Mouse (Mus musculus): ENCODE measurements at regions not wholly inside any gene's neighbourhood (a gene's known extent, or its start where the extent isn't known, plus 50 kb on each side); places are given as distances from the start of the nearest gene placed in this dataset.

DNA sequence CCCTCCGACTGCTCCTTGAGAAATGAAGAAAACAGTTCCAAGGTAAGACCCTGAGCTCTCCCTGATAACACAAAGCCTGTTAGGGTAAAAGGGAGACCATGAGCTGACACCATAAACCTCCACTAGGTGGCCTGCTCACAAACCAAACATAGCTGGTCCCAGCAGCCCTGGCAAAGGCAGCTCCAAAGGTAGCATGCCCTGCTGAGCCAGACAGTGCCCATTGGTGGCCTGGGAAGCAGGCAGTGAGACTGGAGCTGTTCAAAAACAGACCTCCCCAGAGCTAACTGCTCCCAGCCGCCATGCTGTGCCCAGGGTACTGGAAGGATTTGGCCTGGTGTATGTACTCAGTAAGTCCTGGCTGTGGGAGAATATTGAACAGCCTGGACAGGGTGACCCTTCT, 117.1 kb upstream of the Srsf6 start:
- no peaks in the 10 kb centered on the region for H3K36me3 ChIP-seq (ENCODE audit: control insufficient read depth, insufficient read depth, low read length)
- H3K27ac ChIP-seq (ENCODE audit: low read depth, low read length): no peak overlapping the region
- H3K27me3 ChIP-seq (ENCODE audit: control insufficient read depth, insufficient read depth, low read length): no peaks in the 10 kb centered on the region
- no peaks in the 10 kb centered on the region for H3K4me1 ChIP-seq (ENCODE audit: control insufficient read depth, insufficient read depth, low read length)
- H3K4me3 ChIP-seq (ENCODE audit: low read depth, low read length): no peak overlapping the region
- no peak for ATAC-seq (ENCODE audit: low read depth)
- no peaks in the 10 kb centered on the region for H3K9me3 ChIP-seq (ENCODE audit: control insufficient read depth, low read length)
- WGBS: 47% methylated on average over 2 of the region's 2 CpGs
- no peak overlapping the region for H3K4me2 ChIP-seq (ENCODE audit: low read depth, low read length)
- H3K9ac ChIP-seq (replicated peaks; ENCODE audit: low read depth, low read length): no peak overlapping the region

DNA sequence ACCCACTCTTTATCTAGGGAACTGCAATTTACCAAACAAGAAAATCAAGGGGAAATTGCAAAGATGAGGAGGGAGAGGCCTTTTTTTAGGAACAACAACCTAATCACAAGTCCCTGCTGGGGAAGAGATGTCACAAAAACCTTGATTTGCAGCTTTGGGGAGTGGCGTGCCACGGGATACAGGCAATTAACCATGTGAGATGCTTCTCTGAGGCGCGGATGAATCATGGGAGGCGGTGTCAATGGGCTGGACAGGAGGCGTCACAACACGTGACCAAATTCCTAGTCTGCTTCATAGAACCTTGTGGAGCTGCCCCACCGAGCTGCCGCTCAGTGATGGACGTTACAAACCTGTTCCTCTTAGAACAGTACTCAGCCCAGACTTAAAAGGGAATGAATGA, 123.6 kb upstream of the Srsf6 start:
- H3K9me3 ChIP-seq (ENCODE audit: control insufficient read depth, low read length): no peaks in the 10 kb centered on the region
- H3K4me1 ChIP-seq (ENCODE audit: control insufficient read depth, insufficient read depth, low read length): no peaks in the 10 kb centered on the region
- H3K36me3 ChIP-seq (ENCODE audit: control insufficient read depth, insufficient read depth, low read length): no peaks in the 10 kb centered on the region
- H3K4me3 ChIP-seq (ENCODE audit: low read depth, low read length): no peak overlapping the region
- no peak overlapping the region for H3K9ac ChIP-seq (replicated peaks; ENCODE audit: low read depth, low read length)
- 73% methylated on average over 10 of the region's 10 CpGs for WGBS
- H3K4me2 ChIP-seq (ENCODE audit: low read depth, low read length): no peak overlapping the region
- no peaks in the 10 kb centered on the region for H3K27me3 ChIP-seq (ENCODE audit: control insufficient read depth, insufficient read depth, low read length)
- no peak overlapping the region for H3K27ac ChIP-seq (ENCODE audit: low read depth, low read length)
- no peak for ATAC-seq (ENCODE audit: low read depth)

DNA sequence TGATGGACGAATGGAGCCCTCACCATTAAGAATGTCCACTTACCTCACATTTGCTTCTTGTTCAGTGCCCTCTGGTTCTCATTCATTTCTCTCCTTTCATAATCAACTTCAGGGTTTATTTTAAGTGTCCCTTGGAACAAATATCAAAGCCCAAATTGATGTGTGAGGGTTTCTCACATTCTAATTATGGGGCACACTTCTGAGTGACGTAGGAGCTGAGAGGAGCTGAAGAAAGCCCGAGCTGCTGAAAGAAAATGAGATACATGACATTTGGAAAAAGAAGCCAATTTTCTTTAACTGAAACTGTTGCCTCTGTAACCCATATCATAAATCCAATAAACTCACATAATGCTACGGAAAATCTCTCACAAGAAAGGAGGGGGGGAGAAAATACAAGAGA, 134.8 kb upstream of the Srsf6 start:
- no peaks in the 10 kb centered on the region for H3K4me1 ChIP-seq (ENCODE audit: control insufficient read depth, insufficient read depth, low read length)
- WGBS: 69% methylated on average over 4 of the region's 4 CpGs
- no peak overlapping the region for H3K4me3 ChIP-seq (ENCODE audit: low read depth, low read length)

DNA sequence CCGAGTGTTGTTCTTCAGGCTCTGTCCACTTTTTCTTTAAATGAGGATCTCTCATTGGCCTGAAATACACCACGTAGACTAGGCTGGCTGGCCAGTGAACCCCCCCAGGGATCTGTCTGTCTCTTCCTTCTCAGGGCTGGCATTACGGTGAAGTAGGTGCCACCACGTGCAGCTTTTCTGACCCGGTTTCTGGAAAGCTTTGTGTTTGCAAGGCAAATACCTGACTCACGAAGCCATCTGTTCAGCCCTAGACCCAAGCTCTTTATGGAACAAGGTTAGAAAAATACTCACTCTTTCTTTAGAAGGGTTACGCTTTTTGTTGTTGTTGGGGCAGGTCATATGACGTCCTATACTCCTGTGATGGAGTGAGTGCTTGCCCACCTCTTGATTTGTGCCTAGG, 133.3 kb upstream of the Ptprt start:
- ATAC-seq (ENCODE audit: low read depth): no peak
- no peaks in the 10 kb centered on the region for H3K27me3 ChIP-seq (ENCODE audit: control insufficient read depth, insufficient read depth, low read length)
- no peaks in the 10 kb centered on the region for H3K4me1 ChIP-seq (ENCODE audit: control insufficient read depth, insufficient read depth, low read length)
- H3K36me3 ChIP-seq (ENCODE audit: control insufficient read depth, insufficient read depth, low read length): no peaks in the 10 kb centered on the region
- no peak overlapping the region for H3K4me3 ChIP-seq (ENCODE audit: low read depth, low read length)
- no peak overlapping the region for H3K9ac ChIP-seq (replicated peaks; ENCODE audit: low read depth, low read length)
- no peak overlapping the region for H3K27ac ChIP-seq (ENCODE audit: low read depth, low read length)
- H3K4me2 ChIP-seq (ENCODE audit: low read depth, low read length): no peak overlapping the region
- H3K9me3 ChIP-seq (ENCODE audit: control insufficient read depth, low read length): no peaks in the 10 kb centered on the region
- 92% methylated on average over 8 of the region's 8 CpGs for WGBS

More for the DNA sequence above, 134.8 kb upstream of the Srsf6 start:
- no peak overlapping the region for H3K4me2 ChIP-seq (ENCODE audit: low read depth, low read length)
- no peaks in the 10 kb centered on the region for H3K27me3 ChIP-seq (ENCODE audit: control insufficient read depth, insufficient read depth, low read length)
- H3K36me3 ChIP-seq (ENCODE audit: control insufficient read depth, insufficient read depth, low read length): no peaks in the 10 kb centered on the region
- no peak overlapping the region for H3K9ac ChIP-seq (replicated peaks; ENCODE audit: low read depth, low read length)
- H3K9me3 ChIP-seq (ENCODE audit: control insufficient read depth, low read length): no peaks in the 10 kb centered on the region
- no peak for ATAC-seq (ENCODE audit: low read depth)
- H3K27ac ChIP-seq (ENCODE audit: low read depth, low read length): no peak overlapping the region

DNA sequence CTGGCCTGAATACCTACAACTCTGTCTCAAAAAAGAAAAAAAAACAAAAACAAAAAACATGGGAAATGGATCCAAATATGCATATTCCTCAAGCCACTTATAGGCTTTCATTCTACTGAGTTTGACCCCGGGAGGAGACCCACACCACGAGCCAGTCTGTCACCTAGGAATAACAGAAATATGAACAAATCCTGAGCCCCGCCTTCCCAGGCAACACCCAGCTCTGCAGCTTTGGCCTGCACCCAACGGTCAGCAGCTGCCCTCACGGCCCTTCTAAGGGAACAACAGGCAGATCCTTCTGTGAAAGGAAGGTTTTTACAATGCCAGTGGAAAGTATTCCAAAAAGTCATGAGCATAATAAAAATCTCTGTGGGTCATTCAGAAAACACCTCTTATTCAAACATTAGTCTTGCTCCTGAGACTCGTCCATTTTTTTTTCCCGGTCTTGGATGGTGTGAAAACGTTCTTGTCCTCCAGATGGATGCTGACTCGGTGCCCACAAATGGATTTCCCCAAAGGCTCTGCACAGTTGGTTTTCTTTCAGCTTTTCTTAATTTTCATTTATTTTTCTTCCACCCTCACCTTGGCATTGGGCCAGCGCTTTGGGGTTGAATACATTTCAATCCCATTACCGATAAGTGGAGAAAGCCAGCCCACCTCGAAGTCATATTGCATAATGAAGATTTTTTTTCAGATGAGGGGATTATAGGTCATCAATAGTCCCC, 130.6 kb upstream of the Ptprt start:
- no peak overlapping the region for H3K27ac ChIP-seq (ENCODE audit: low read depth, low read length)
- no peak for ATAC-seq (ENCODE audit: low read depth)
- H3K9me3 ChIP-seq (ENCODE audit: control insufficient read depth, low read length): no peaks in the 10 kb centered on the region

DNA sequence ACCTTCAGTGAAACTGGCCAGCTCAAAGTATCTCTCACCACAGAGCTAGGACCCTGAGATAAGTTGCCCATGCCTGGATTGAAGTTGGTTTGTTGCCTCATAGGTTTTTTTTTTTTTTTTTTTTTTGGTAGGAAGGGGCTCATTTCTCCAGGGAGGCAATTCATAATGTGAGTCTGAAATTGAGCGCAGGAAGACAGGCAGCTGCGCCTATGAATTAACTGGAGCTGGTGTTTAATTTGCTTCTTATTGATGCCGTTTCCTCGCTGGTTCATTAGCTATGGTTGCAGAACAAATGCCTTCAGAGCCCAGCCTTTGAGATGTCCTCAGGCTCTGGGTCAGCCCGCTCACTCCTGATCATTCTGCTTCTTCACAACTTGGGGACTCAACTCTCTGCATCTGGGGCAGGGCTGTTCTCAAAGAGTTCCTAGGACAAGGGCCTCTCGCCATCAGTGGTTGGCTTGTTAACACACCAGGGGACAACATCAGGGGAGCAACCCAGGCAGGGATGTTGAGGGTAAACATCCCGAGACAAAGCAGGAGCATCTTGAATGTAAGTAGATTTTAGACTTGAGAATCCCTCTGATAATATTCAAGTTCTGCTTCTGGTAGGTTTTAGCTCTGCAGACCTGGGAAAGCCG, 123.3 kb upstream of the Ptprt start:
- no peak overlapping the region for H3K27ac ChIP-seq (ENCODE audit: low read depth, low read length)
- H3K9me3 ChIP-seq (ENCODE audit: control insufficient read depth, low read length): no peaks in the 10 kb centered on the region
- no peak overlapping the region for H3K4me3 ChIP-seq (ENCODE audit: low read depth, low read length)
- no peak overlapping the region for H3K4me2 ChIP-seq (ENCODE audit: low read depth, low read length)
- no peak for ATAC-seq (ENCODE audit: low read depth)
- no peak overlapping the region for H3K9ac ChIP-seq (replicated peaks; ENCODE audit: low read depth, low read length)
- H3K27me3 ChIP-seq (ENCODE audit: control insufficient read depth, insufficient read depth, low read length): no peaks in the 10 kb centered on the region
- H3K36me3 ChIP-seq (ENCODE audit: control insufficient read depth, insufficient read depth, low read length): no peaks in the 10 kb centered on the region
- WGBS: 44% methylated on average over 8 of the region's 8 CpGs
- H3K4me1 ChIP-seq (ENCODE audit: control insufficient read depth, insufficient read depth, low read length): no peaks in the 10 kb centered on the region

More for the DNA sequence above, 130.6 kb upstream of the Ptprt start:
- Histone ChIP-seq H3K4me1 (ENCODE audit: control insufficient read depth, insufficient read depth, low read length) (no peaks in the 10 kb centered on the region), H3K9ac (replicated peaks; ENCODE audit: low read depth, low read length) (no peak overlapping the region), H3K36me3 (ENCODE audit: control insufficient read depth, insufficient read depth, low read length) (no peaks in the 10 kb centered on the region), H3K4me3 (ENCODE audit: low read depth, low read length) (no peak overlapping the region), H3K27me3 (ENCODE audit: control insufficient read depth, insufficient read depth, low read length) (no peaks in the 10 kb centered on the region), H3K4me2 (ENCODE audit: low read depth, low read length) (no peak overlapping the region)
- 58% methylated on average over 12 of the region's 12 CpGs for WGBS

DNA sequence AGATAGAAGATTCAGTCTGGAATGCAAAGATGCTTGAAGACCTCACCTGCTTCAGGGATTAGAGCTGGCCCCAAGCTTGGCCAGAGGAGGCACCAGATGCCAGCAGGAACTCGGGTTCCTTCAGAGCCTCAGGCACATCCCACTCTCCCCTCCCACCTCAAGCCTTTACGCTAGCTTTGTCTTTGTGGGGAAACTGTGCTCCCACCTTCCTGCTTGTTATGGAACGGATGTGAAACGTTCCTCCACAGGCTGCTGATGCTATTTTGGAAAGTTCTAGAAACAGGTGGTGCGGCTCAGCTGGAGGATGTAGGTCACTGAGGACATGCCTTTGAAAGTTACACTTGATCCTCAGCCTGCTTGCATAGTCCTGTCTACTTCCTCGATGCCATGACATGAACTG, 120.7 kb upstream of the Ptprt start:
- H3K4me1 ChIP-seq (ENCODE audit: control insufficient read depth, insufficient read depth, low read length): no peaks in the 10 kb centered on the region
- H3K36me3 ChIP-seq (ENCODE audit: control insufficient read depth, insufficient read depth, low read length): no peaks in the 10 kb centered on the region
- 86% methylated on average over 6 of the region's 6 CpGs for WGBS
- no peak overlapping the region for H3K4me3 ChIP-seq (ENCODE audit: low read depth, low read length)
- H3K9me3 ChIP-seq (ENCODE audit: control insufficient read depth, low read length): no peaks in the 10 kb centered on the region
- no peaks in the 10 kb centered on the region for H3K27me3 ChIP-seq (ENCODE audit: control insufficient read depth, insufficient read depth, low read length)
- H3K9ac ChIP-seq (replicated peaks; ENCODE audit: low read depth, low read length): no peak overlapping the region
- H3K27ac ChIP-seq (ENCODE audit: low read depth, low read length): no peak overlapping the region
- no peak overlapping the region for H3K4me2 ChIP-seq (ENCODE audit: low read depth, low read length)
- ATAC-seq (ENCODE audit: low read depth): no peak

DNA sequence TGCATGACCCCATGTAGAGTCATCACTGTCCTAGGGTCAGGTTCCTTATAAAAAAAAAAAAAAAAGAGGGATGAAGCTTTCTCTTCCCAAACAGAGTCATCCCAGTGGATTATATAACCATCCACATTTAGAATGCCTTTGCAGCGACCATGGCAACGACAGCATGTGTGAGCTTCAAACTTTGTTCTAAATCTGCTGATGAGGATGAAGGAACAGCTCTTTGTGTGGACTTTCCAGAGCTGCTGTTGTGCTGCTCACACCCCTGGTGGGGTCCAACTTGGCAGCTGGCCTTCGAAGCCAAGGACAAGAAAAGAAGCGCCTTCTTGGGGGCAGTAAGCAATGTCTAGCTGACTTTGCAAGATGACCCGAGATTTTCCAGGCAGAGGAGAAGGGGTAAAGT, 115.6 kb upstream of the Ptprt start:
- H3K36me3 ChIP-seq (ENCODE audit: control insufficient read depth, insufficient read depth, low read length): no peaks in the 10 kb centered on the region
- 81% methylated on average over 5 of the region's 5 CpGs for WGBS
- H3K4me2 ChIP-seq (ENCODE audit: low read depth, low read length): no peak overlapping the region
- no peak overlapping the region for H3K27ac ChIP-seq (ENCODE audit: low read depth, low read length)
- H3K27me3 ChIP-seq (ENCODE audit: control insufficient read depth, insufficient read depth, low read length): no peaks in the 10 kb centered on the region
- H3K9ac ChIP-seq (replicated peaks; ENCODE audit: low read depth, low read length): no peak overlapping the region
- no peaks in the 10 kb centered on the region for H3K9me3 ChIP-seq (ENCODE audit: control insufficient read depth, low read length)
- no peak overlapping the region for H3K4me3 ChIP-seq (ENCODE audit: low read depth, low read length)
- ATAC-seq (ENCODE audit: low read depth): no peak
- no peaks in the 10 kb centered on the region for H3K4me1 ChIP-seq (ENCODE audit: control insufficient read depth, insufficient read depth, low read length)

DNA sequence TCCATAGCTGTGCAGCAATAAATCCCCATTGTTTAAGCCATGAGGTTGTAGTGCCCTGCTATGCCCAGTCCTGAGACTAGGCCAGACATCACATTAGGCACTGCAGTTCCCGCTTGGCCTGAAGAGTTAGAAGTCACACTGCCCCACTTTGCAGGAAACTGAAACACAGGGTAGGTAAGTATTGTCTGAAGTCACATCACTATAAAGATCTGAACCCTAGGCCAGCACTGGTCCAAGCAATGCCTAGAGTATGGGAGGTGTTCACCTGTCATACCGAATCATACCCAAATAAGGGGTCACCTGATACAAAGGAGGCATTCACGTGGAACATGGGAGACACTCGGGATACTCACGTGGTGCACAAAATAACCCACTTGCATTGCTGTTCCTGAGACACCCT, 111.6 kb upstream of the Ptprt start:
- Histone ChIP-seq H3K27ac (ENCODE audit: low read depth, low read length) (no peak overlapping the region), H3K4me1 (ENCODE audit: control insufficient read depth, insufficient read depth, low read length) (no peaks in the 10 kb centered on the region), H3K36me3 (ENCODE audit: control insufficient read depth, insufficient read depth, low read length) (no peaks in the 10 kb centered on the region), H3K4me3 (ENCODE audit: low read depth, low read length) (no peak overlapping the region), H3K9me3 (ENCODE audit: control insufficient read depth, low read length) (no peaks in the 10 kb centered on the region), H3K27me3 (ENCODE audit: control insufficient read depth, insufficient read depth, low read length) (no peaks in the 10 kb centered on the region), H3K4me2 (ENCODE audit: low read depth, low read length) (no peak overlapping the region), H3K9ac (replicated peaks; ENCODE audit: low read depth, low read length) (no peak overlapping the region)
- 93% methylated on average over 5 of the region's 5 CpGs for WGBS
- no peak for ATAC-seq (ENCODE audit: low read depth)

Measured in neural tube, embryonic 14.5 days (tissue).